Mouse (Mus musculus) granulocyte monocyte progenitor cell, adult 5-6 weeks (primary cell): Measurements from ENCODE around the gene Dtnbp1. TPM values are rescaled to one million over a fixed set of nuclear protein-coding genes. Genes with fewer than 3 reads are reported as not detected.

Source experiments
- ATAC-seq: replicated peaks from 2 replicates; pipeline ENCODE4 v1.8.0; 2016; ENCODE audit warnings: mild to moderate bottlenecking, moderate TSS enrichment, inconsistent platforms; ENCODE audit not compliant: poor library complexity, severe bottlenecking
- total RNA-seq, 2 experiments: library from RNA; stranded (forward) in 1 of 2; stranded (reverse) in 1 of 2; fragments of 200-712, 200-1000 nt in 1 of 2; fragments of >200 nt in 1 of 2; fragmentation: Nextera tagmentation in 1 of 2; gene quantifications; 2 replicates each; pipeline ENCODE4 v1.2.3; 2014 to 2017

Dtnbp1 gene
- total RNA-seq, 2 experiments from 2014 or later = 90.6 to 119 TPM

DNA sequence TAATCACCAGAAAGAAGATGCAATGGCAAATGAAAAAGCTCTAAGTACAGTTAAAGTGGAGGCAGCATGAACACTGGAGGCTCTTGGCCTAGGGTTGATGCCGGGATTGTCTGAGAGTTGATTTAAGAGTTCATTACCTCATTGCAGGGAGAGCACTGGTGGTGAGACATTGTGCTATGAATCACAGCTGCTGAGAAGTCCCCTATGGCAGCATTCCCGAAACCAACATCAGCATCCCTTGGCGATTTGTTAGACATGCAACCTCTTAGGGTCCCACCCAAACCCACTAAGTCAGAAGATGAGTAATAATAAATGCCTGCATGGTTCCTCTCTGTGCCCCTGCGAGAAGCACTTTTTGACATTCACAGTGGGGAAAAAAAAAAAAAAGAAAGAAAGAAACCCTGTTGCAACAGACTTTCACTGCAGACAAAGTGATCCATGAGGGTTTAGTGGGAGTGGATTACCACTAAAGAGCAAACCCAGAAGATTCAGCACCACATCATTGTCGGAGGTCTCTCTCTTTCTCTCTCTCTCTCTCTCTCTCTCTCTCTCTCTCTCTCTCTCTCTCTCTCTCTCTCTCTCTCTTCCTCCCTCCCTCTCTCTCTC, 3.1 kb upstream of the Dtnbp1 start:
- peak; percentile 12; the same call in 1 of the 2 replicates for ATAC-seq

DNA sequence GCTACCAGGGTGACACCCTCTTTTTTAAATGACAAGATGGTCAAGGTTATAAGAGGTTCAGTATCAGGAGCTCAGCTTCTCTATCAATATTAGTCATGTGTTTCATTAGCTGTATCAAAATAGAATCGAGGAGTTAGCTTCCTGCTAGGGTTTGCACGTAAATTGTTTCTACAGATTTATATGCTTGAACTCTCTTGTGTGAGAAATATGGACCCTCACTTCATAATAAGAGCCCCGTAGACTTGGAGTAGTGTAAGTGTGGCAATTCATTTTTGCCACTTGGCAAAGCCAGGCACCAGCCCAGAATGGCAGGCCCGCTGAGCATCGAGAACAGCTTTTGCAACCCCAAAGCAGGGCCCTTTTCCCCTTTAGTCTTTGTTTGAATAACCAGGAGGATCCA, 1.1 kb upstream of the Dtnbp1 start:
- ATAC-seq = no peak

DNA sequence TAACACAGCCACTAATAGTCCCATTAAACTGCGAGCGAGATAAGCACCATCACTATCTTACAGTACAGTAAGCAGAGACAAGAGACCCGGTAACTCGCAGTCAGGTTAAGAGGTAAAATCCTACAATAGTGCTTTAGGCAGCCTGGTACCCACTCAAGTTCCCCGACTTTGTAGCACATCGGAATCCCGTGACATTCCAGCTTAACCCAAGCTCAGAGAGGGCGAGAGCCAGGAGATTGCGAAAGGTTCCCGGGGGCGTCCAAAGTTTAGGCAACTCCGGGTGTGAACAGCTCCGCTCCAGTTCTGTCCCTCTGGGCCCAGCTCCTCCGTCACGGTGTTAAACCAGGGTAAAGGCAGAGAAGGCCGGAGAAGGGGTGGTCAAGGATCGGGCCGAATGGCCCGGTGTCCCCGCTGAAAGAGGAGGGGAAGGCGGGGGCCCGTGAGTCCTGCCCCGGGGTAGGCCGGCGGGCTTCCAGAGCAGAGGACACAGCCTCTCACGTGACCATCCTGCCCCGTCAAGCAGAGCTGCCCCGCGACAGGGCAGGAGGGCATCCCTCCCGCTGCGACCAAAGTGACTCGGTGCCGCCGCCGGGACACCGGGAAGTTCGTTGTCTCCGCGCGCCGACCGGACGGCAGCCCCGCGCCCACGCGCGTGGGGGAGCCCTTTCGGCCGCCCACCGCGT, 578 bp downstream of the Dtnbp1 start:
- peak; percentile 45 for ATAC-seq

DNA sequence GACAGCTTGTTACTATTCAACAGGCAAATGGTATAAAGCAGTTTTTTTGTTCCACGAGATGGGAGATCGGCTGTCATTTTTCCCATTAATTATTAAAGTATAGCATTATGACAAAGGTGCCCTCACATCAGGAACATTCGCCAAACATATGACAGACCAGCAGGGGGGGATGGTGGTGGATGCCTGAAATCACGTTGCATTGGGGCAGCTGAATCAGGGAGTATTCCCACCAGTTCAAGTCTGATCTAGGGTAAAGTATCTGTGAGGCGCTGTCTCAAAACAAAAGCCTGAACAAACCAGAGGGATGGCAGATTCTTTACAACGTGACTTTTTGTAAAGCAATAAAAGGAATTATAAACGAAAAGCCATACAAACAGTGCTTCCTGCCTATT, 1.1 kb downstream of the Dtnbp1 start:
- ATAC-seq = 0 out of 2 replicates have a peak, but pooled peaks have one; percentile 29

DNA sequence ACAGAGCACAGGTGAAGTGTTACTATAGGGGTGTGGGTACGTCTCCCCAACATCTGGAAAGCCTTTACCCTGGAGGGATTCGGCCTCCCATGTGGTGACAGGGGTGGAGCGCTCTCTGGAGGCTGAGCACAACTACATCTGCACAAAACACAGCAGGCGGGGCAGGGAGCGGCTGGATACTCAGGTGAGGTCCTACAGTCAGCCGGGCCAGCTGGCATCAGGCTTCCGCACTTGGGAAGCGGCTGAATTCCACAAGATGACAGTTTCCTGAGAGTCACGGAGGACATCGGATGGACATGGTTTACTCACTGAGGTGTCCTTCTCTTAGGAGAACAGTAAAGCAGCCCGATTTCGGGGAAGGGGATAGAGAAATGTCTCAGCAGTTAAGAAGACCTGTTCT, 2.7 kb downstream of the Dtnbp1 start:
- ATAC-seq = no peak

DNA sequence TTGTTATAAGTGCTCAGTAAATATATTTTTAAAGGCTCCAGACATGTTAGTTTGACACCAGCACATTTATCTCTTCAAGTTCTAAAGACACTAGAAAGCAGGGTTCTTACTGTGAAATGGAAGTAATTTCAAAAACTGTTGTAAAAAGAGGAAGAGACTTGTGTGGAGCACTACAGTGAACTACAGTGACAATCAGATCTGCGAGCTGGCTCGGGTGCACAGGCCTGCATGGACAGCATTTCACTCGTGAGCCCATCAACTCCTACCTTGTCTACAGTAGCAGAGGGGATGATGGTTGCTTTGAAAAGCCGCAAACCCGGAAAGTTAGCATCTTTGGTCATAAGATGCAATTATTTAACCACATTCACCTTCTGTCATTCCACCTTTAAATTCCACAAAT, 5.6 kb downstream of the Dtnbp1 start:
- ATAC-seq = peak; percentile 52

DNA sequence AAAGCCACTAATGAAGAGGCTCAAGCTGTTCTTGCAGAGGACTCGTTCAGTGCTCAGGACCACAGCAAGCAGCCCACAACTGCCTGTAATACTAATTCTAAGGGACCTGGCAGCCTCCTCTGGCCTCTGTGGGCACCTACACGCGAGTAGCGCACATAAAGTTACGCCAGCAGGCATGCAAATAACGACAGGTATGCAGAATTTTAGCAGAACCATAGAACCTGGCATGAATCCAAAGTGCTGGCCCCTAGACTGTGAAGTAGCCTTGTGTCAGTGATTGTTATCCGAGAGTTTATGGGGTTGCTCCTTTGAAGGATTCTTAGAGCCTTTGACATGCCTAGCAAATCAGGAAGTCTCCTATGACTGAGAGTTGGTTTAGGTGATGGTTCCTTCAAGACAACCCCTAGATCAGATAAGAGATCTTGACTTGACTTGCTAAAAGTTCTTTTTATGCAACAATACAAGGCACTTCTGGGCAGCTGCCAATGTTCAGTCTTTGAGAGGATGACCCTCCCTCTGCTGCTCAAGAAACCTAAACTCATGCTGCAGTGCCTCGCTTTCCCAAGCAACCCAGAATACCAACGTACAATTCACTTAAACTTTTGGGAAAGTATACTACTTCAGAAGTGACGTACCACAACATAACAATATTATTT, 9.3 kb downstream of the Dtnbp1 start:
- 0 out of 2 replicates have a peak, but pooled peaks have one; percentile 13 for ATAC-seq

DNA sequence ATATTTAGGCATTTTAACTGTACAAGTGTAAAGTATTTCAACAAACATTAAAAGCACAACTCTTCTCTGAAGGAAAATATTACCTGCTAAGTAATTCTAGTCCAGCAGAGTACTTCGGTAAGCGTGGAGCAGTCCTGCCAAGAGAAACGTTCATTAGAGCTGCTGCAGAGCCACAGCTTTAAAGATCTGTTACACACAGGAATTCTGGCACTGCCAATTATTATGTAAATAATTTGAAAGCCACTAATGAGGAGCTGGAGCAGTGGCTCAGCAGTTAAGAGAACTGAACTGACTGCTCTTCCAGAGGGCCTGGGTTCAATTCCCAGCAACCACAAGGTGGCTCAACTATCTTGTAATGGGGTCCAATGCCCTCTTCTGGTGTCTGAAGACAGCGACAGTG, 10.0 kb downstream of the Dtnbp1 start:
- ATAC-seq = no peak

DNA sequence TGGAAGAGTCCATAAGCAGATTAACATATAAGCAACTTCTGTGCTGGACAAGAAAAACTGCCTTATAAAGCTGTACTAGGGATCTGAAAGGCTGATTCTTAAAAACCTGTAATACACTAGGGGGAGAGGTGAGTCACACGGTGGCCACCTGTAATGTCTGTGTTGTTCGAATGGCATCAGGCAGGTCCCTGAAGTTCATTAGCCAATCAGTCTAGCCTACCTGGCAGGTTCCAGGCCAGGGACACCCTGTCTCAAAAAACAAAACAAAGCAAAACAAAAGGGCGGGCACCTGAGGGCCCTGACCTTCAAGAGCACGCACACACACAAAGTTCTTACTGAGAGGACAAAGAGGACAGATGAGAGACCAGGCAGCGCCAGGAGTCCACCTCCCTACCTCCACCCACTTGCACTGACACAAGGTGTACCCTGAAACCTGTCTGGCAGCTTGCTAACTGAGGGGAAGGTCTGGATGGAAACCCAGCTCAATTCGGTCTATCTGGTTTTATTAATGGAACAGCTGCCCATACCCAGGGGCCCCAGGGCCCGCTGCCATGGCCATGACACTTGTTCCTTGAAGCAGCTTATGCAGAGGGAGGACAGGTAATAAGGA, 11.8 kb downstream of the Dtnbp1 start:
- no peak for ATAC-seq

DNA sequence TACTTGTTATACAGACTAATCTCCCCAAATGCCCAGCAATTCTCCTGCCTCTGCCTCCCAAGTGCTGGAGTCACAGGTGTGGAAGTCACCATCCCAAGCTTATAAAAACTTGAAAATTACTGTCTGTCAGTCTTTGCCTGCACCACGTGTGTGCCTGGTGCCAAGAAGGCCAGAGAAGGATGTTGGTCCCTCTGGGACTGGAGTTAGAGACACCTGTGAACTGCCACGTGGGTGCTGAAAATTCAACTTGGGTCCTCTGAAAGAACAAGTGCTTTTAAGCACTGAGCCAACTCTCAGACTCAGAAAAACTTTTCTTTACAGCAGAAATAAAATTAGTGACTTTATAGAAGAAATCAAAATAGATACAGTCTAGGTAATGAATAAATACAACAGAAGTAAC, 15.6 kb downstream of the Dtnbp1 start:
- no peak for ATAC-seq

DNA sequence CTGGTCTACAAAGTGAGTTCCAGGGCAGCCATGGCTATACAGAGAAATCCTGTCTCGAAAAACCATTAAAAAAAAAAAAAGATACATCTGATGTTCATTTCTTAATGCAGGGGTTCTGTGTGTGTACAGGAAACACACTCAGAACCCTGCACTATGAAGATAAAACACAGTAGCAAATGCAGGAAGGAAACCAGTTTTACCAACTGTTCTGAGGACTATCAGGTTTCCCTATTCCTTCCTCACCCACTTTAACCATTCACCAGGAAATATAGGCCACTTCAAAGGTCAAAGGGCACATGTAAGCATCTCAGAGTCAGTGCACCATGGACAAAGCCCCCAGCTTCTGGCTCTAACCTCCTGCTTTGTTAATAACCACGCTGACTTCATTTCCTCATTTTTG, 16.6 kb downstream of the Dtnbp1 start:
- peak; percentile 31 for ATAC-seq

DNA sequence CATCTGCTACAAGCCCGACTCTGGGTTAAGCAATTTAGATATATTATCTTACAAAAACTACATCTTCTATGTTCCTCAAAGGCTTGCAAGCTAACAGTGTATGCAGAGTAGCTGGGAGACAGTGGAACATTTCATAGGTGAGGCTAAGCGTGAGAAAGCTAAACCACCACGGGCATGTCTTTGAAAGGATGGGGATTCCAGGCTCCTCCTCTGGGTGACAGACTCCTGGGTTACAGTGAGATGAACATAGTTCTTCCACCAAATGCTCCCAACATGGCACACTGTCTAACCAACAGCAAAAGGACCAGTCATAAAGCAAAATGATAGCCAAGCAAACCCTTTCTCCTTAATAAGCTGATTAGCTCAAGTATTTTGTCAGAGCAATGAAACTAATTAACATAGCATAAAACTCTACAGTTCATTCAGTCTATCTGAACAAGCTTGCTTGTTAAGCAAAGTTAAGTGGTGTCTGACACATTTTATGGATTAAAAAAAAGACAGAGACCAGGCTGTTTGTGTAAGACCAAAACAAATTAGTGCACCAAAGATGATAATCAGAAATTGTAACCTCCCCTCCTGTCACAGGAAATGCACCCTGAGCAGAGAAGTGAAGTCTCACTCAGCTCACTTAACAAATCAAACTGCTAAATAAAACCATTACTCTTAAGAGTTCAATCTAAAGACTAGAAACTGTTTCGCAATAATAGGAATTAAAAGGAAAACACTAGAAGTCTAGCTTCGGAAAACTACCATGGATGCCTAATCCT, 18.1 kb downstream of the Dtnbp1 start:
- ATAC-seq = no peak; the same call in 1 of the 2 replicates

DNA sequence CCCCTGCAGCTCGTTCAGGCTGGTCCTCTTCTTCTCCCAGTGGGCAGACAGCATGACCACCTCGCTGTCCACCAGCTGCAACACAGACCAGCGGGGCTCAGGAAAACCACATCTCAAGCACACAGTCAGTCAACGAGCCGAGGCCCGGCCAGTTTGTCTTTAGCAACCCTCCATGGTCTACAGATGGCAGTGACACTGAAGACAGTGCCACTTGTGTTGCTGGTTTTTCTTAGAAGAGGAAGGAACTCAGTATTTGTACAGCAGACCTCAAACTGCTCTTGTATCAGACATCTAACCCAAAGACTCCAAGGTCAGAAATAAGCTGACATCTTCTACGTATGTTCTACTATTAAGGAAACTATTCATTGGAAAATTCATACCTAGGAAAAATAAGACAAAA, 19.1 kb downstream of the Dtnbp1 start:
- ATAC-seq = peak; percentile 75

DNA sequence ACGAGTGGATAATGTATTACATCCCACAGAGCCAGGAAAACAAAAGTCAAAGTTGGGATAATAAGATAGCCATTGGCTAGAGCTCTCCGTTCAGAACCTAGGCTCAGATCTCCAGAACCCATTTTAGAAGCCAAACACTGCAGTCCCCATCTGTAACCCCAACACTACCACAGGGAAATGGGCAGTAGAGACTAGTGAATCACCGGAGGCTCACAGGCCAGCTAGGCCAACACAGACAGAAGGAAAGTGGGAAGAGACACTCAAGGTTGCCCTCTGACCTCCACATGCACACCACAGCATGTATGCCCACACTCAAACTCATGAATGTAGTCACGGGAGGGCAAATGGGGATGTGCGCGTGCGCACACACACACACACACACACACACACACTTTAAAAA, 22.5 kb downstream of the Dtnbp1 start:
- no peak for ATAC-seq

DNA sequence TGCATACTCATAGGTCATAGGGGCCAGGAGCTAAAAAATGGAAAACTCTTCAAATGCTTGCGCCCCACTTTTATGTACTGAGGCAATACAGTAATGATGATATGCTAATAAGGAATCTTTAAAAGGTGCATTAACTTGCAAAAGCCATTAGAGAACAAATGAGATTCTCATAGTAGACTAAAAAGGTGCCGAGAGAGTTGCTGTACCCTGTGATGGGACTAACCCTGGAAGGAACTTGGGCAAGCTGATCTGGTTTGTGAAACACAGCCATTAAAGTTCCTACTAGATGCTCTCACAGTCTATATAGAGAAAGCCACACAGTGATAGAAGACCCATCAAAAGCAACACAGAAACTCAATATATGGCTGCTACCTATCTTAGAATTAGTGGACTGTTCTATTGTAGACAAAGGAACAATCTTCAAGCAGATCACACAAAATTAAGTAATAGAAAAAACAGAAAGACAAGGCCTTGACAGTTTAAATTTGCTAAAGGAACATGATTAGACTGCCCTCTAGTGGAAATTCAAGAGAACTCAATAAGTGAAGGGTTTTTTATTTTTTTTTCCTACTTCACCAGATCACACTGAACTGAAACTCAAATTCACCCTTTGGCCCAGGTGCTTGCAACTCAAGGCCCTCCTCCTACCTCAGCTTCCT, 24.3 kb downstream of the Dtnbp1 start:
- peak; percentile 31 for ATAC-seq

DNA sequence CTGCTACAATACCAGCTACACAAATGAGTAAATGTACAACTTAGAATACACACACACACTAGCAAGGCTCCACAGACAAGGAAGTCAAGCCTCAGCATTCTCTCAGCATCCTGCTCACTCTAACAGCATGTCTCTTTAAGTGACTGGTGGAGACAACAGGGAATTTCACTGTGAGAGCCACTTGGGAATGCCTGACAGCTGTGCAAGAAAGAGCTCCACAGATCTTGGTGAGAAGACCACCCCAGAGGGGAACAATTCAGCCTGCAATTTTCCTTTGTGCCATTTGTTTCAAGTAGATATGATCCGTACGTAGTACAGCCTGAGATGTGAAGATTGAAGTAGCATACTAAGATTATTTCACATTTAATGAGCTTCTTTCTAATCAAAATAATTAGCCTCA, 24.9 kb downstream of the Dtnbp1 start:
- no peak for ATAC-seq

DNA sequence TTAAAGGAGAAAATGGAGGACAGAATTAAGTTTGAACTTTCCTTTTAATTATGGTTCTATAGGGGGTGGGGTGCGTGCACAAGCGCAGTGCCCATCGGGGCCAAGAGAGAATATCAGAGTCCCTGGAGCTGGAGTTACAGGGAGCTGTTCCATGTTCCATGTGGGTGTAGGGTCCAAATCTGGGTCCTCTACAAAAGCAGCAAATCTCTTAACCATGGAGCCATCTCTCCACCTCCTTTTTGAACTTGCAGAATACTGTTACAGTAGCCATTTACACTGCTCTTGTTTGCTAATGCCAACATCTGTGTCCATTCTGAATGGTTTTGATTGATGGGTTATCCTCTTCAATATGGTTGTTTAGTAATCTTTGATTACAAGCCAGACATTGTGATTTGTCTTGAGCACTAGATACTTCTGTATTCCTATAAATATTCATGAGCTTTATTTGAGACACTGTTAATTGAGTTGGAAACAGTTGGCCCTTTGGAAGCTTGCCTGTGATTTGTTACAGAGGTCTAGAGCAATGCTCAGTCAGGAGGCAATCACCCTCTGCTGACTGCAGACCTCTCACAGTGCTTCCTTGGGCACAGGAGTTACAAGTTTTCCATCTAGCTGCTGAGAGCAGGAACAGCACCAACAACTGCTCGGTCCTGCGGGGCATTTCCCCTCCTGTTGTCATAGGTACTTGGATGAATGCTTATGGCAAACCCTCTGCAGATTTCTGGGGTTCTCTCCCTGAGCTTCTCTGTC, 41.2 kb downstream of the Dtnbp1 start:
- no peak for ATAC-seq

DNA sequence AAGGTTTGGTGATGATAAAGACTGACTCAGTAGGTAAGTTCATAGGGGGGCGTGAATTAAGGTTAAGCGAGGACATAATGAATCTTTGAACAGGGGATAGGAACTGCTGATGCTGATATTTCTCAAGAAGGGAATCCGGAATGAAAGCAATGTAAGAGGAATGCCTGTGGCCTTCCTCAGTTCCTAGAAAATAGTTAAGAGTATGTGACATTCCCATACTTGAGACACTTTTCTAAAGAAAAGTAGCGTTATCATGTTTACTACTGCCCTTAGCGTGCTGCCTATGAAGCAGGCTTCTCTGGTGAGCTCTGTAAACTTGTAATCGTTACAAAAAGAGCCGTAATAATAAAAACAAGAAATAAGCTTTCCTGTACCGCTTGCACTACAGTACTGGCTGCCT, 44.9 kb downstream of the Dtnbp1 start:
- no peak for ATAC-seq

DNA sequence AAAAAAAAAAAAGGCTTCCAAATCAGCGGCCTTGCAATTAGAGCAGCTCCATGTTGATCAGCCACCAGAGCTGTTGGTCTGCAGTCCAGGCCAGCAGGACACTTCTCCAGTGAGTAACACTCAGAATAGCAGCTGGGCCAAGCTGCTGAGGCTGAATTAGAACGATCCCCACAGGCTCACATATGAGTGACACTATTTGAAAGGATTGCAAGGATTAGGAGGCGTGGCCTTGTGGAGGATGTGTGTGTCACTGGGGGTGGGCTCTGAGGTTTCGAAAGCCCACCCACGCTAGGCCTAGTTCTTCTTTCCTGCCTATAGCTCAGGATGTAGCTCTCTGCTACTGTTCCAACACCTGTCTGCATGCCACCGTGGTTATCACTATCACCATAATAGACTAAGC, 46.2 kb downstream of the Dtnbp1 start:
- ATAC-seq = peak; percentile 20; the same call in 1 of the 2 replicates
